Mouse (Mus musculus): Measurements from ENCODE around the gene Pdzrn3. TPM values are rescaled to one million over a fixed set of nuclear protein-coding genes. Genes with fewer than 3 reads are reported as not detected.

Pdzrn3 gene
- total RNA-seq, 2 experiments from 2014 or later: 22.8 to 23.0 TPM

- DNase-seq (ENCODE audit: low spot score in 2 of 2): no peak
Observed at GRCm38 (mm10) chr6:101293036-101293572, 84.6 kb downstream of the Pdzrn3 start.

- DNase-seq (ENCODE audit: low spot score in 2 of 2): no peak
Observed at GRCm38 (mm10) chr6:101291944-101292343, 85.8 kb downstream of the Pdzrn3 start.

- DNase-seq (ENCODE audit: low spot score in 2 of 2): no peak
Observed at GRCm38 (mm10) chr6:101290160-101290559, 87.5 kb downstream of the Pdzrn3 start.

GRCm38 (mm10) chr6:101289428-101289827, 88.3 kb downstream of the Pdzrn3 start:
- no peak for DNase-seq (ENCODE audit: low spot score in 2 of 2)

GRCm38 (mm10) chr6:101287566-101288173, 90.0 kb downstream of the Pdzrn3 start:
- no peak for DNase-seq (ENCODE audit: low spot score in 2 of 2)

GRCm38 (mm10) chr6:101287077-101287476, 90.6 kb downstream of the Pdzrn3 start:
- DNase-seq (ENCODE audit: low spot score in 2 of 2): no peak

- DNase-seq (ENCODE audit: low spot score in 2 of 2): no peak
Observed at GRCm38 (mm10) chr6:101284368-101284955, 93.2 kb downstream of the Pdzrn3 start.

GRCm38 (mm10) chr6:101283891-101284290, 93.8 kb downstream of the Pdzrn3 start:
- DNase-seq (ENCODE audit: low spot score in 2 of 2): no peak

- DNase-seq (ENCODE audit: low spot score in 2 of 2): no peak
Observed at GRCm38 (mm10) chr6:101281644-101282043, 96.1 kb downstream of the Pdzrn3 start.

GRCm38 (mm10) chr6:101280811-101281218, 96.9 kb downstream of the Pdzrn3 start:
- DNase-seq (ENCODE audit: low spot score in 2 of 2): no peak

- DNase-seq (ENCODE audit: low spot score in 2 of 2): no peak
Observed at GRCm38 (mm10) chr6:101278286-101278932, 99.3 kb downstream of the Pdzrn3 start.

- no peak for DNase-seq (ENCODE audit: low spot score in 2 of 2)
Observed at GRCm38 (mm10) chr6:101276261-101276660, 101.4 kb downstream of the Pdzrn3 start.

GRCm38 (mm10) chr6:101275806-101276205, 101.9 kb downstream of the Pdzrn3 start:
- DNase-seq (ENCODE audit: low spot score in 2 of 2): no peak

- DNase-seq (ENCODE audit: low spot score in 2 of 2): no peak
Observed at GRCm38 (mm10) chr6:101274846-101275245, 102.9 kb downstream of the Pdzrn3 start.

- no peak for DNase-seq (ENCODE audit: low spot score in 2 of 2)
Observed at GRCm38 (mm10) chr6:101272256-101272655, 105.4 kb downstream of the Pdzrn3 start.

- no peak for DNase-seq (ENCODE audit: low spot score in 2 of 2)
Observed at GRCm38 (mm10) chr6:101271378-101272135, 106.1 kb downstream of the Pdzrn3 start.

- DNase-seq (ENCODE audit: low spot score in 2 of 2): no peak
Observed at GRCm38 (mm10) chr6:101270095-101270826, 107.4 kb downstream of the Pdzrn3 start.

- DNase-seq (ENCODE audit: low spot score in 2 of 2): no peak
Observed at GRCm38 (mm10) chr6:101269335-101270094, 108.2 kb downstream of the Pdzrn3 start.

- DNase-seq (ENCODE audit: low spot score in 2 of 2): no peak
Observed at GRCm38 (mm10) chr6:101268266-101268665, 109.4 kb downstream of the Pdzrn3 start.

- peak; percentile 11 to 51 for DNase-seq (ENCODE audit: low spot score in 2 of 2)
Observed at GRCm38 (mm10) chr6:101266787-101267186, 110.9 kb downstream of the Pdzrn3 start.
